Mouse (Mus musculus) gastrocnemius, postnatal 25 days (tissue): ENCODE data around the gene Nos1ap. TPM values are rescaled to one million over a fixed set of nuclear protein-coding genes. Genes with fewer than 3 reads are reported as not detected.

Experiments
- DNase-seq: peaks from one replicate; pipeline ENCODE4 v3.0.0; 2022
- long read RNA-seq, 2 experiments: library from polyadenylated mRNA; stranded (forward); transcript quantifications; one replicate each; pipeline ENCODE4 v2.0.0; 2021
- total RNA-seq, 2 experiments: library from RNA; stranded (reverse); gene quantifications; 1 replicate in 1 of 2; 2 replicates in 1 of 2; pipeline ENCODE4 v1.2.3; 2021

Nos1ap gene
- 1 to 10 TPM; 1.4 to 1.7 TPM for total RNA-seq
- long read RNA-seq, experiment 1, partial matches to known transcripts = 0 of 8 reads
- long read RNA-seq, experiment 1, other reads (novel, unspliced or antisense) = 8 of 8 reads
- long read RNA-seq, experiment 2, partial matches to known transcripts = 0 of 4 reads
- long read RNA-seq, experiment 2, other reads (novel, unspliced or antisense) = 4 of 4 reads

DNA sequence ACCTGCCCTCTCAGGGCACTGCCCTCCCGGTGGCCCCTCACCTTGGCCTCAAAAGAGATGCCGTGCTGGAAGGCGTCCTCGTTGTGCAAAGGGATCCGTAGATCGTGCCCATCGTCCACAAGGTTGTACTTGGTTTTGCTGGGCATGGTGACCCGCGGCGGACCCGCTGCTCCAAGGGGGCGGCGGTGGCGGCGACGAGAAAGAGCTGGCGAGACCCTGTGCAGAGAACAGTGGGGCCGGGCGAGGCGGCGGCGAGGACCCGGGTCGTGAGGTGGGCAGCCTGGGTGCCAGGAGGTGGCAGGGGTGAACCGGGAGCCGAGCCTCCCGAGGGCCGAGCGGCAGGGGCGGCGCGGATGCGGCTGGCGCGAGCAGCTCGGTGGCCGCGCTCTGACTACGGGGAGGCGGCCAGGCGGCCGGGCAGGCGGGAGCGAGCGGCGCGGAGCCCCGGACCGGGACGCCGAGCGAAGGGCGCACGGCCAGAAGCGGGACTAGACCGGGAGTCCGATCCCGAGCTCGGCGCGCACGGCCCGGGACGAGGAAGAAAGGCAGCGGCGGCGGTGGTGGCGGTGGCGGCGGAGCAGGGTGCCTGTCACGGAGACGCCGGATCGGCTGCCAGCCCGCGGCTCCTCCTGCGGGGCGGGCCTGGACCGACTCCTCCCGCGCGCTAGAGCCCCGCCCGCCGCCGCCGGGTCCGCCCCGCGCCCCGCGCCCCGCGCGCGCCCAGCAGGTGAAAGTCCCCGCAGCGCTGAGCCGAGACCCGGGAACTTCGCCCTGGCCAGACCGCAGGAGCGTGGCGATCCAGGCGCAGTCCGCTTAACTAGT is at the start of gene Nos1ap:
Gene Nos1ap, minus strand, starts transcription at position 643 of the 822 bp plus-strand sequence.
- peak; percentile 79 for DNase-seq

DNA sequence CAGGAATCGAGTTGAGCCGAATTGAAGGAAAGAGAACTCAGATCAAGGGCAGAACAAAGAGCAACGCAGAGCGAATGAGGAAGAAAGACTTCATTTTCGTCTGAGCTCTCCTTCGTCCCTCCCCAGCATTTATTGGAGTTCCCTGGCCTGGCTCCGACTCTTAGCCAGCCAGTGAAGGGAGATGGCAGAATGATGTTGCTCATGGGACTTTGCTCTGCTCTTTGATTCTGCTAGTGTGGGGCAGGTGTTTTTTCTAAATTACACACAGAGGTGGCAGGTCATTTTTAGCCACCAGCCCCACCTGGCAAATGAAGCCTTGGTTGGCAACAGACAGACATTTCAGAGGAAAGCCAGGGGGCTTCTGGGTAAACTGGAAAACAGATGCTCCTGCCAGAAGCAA is 49.3 kb upstream of the Nos1ap start:
- no peak for DNase-seq

DNA sequence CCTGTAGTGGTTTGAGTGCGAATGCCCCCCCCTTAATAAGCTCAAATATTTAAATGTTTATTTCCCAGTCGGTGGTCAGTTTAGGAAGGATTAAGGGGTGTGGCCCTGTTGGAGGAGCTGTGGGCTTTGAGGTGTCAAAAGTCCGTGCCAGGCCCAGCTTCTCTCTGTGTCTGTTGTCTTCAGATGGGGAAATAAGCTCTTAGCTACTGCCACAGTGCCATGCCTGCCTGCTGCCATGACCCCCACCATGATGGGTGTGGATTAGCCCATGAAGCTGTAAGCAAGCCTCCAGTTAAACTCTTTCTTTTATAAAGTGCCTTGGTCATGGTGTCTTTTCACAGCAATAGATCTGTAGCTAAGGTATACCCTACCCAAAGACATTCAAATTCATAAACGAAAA is 43.2 kb upstream of the Nos1ap start:
- DNase-seq = no peak

DNA sequence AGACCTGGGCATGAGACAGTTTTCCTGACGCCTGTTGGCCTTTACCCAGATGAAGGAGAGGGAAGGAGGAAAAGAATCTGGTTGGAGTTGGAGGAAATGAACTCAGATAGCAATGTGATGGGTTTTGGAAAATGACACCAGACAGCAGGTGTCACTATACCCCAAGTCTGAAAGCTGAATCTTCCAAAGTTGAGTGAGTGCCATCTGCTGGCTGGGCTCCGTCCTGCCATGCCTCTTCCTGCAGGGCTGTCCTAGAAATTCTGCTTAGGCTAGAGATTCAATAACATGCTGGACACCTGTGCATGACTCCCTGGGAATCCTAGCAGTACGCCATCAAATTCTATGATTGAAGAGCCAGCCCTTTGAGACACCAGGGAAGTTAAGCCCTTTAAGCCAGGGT is 42.7 kb upstream of the Nos1ap start:
- peak; percentile 61 for DNase-seq

DNA sequence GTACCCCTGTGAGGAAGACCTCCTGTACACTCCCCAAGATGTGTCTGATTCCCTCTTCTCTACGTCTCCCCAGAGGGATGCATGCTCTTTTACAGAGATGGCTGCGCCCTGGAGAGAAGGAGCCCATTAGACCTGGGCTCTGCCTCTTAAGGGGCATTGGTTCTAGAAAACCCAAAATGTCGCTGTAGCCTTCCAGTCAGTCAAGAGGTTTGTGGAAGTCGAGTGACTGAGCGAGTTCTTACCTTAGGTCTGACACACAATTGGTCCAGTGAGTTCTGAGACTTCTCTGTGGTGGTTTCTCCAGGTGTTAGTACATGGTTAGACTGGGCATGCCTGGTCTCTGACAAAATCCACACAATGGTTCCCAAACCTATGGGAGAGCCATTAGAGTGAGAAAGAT is 41.9 kb upstream of the Nos1ap start:
- DNase-seq = no peak

DNA sequence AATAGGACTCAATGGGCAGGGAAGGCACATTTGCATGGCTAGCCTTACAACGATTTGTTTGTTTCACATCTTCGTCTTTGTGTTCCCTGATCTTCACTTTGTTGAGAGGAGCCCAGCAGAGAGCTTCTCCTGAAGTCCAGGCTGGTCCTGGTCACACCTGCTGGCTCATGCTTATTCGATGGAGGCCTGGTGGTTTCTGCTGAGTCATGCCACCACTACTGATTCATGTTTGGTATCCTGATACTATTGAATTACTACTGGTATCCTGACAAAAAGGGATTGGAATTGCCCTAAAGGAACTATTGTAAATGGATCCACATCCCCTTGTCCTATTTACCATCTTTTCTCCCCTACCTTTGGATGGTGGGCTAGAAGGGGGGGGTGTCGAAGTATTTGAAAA is 40.8 kb upstream of the Nos1ap start:
- DNase-seq = no peak

DNA sequence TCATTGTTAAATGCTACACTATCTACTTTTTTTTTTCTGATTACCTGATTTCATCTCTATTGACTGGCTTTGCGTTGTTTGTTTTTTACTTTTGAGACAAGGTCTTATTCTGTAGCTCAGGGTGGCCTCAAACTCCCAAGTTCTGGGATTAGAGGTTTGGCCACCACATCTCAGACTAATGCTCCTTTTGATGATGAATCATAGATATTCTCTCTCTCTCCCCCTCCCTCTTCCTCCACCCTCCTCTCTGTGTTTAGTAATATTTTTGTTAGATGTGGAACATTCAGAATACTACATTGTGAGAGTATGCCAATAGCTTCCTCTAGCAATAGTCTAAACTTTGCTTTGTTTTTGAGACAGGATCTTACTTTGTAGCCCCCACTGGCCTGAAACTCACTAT is 33.8 kb upstream of the Nos1ap start:
- DNase-seq = no peak

DNA sequence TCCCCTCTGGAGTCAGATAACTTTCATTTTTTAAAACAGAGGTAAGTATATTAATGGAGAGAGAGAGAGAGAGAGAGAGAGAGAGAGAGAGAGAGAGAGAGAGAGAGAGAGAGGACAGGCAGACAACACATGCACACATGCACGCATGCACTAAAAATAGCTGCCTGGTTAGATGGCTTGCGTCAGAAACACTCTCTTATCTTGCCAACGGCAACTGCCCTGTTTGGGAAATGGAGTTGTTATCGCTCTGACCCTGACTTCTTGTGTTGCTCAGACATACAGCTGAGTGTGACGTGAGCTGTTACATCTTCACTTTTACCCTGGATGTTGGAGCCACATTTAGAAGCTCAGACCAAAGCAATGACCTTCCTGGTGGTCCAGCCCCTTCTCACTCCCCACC is 33.3 kb upstream of the Nos1ap start:
- DNase-seq = no peak

DNA sequence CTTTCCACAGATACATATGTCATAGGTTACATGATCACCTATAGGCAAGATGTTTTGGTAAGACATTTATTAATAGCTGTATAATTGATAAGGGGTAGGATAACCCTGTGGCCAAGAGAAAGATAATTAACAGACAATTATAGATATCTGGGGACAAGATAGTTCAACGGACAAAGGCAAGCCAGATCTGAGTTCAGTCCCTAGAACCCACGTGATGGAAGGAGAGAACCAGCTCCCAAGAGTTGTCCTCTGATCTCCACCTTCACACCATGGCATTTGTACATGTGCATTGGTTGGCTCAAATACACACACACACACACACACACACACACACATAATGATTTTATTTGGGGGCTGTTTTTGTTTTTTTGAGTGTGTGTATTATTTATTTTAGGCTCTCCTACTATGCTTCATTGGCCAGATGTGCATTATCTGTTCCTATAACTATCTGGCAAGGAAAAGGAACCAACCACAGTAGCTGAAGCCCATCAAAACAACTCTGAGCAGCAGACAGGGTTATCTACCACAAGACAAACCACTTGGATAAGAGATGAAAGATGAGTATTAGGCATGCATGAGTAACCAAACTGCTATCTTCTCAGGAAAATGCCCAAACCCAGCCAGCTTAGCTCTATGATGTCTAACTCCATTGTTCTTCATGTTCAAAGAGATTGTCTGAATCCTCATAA is 30.2 kb upstream of the Nos1ap start:
- no peak for DNase-seq

DNA sequence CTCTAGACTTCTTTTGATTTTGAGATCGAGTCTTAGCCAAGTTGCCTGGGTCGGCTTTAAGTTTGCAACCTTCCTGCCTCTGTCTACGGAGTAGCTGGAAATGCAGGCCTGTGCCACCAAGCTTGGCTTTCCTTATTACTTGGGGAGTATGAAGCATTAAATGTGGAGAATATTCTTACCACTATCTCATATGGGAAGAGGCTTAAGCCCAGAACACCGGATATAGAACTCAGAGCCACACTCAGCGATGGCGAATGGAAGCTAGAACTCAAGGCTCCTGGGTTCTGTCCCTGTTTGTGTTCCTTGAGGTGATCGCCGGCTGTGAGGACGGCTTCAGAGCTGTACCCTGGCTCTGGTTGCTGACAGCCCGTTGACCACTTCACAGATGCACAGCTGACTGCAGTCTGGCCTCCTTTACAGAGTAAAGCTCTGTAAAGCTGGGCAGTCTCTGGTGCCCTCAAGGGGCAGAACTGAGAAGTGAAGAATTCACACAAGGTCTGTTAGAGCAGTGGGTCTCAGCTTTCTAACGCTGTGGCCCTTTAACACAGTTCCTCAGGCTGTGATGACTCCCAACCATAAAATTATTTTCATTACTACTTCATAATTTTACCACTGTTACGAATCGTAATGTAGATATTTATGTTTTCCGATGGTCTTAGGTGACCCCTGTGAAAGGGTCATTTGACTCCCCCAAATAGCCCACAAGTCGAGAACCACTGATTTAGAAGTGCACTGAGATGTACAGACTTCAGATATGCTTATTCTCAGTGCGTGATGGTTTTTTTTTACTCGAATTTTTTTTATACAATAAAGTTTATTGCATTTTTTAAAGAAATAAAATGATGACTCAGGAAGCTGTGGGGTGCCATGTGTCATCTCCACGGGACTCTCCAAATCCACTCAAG is 23.6 kb upstream of the Nos1ap start:
- DNase-seq = peak; percentile 20

DNA sequence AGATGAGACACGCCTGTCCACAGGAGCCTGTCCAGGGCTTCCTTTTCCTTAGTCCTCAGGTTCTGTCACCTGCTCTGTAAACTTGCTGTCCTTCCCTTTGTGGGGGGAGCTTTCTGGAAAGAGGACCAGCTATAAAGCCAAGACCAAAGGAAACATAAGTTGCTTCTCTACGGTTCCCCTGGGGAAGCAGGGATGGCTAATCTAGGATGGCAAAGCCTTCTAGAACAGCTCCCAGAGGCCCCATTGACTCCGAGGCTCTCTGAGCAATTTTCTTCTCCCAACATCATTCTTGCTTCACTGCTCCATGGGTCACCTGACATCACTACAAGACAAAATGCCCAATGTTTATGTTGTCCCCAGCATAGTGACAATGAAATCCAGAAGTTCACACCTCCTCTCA is 22.0 kb upstream of the Nos1ap start:
- DNase-seq = no peak

DNA sequence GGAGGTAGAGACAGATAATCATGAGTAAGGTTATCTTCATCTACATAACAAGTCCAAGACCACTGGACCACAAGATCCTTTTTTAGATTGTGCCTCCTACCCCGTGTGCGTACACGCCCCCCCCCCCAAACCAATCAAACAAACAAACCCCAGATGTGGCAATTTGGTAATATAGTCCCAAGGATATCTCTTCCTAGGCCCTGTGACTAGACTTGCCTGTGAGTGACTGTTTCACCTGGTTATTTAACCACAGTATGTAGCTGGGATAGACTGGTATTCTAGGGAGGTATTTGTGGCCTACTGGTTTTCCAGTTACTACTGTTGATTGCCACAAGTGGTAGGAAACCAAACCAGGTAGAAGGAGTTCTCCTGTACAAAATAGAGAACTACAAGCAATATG is 21.0 kb upstream of the Nos1ap start:
- DNase-seq = no peak

DNA sequence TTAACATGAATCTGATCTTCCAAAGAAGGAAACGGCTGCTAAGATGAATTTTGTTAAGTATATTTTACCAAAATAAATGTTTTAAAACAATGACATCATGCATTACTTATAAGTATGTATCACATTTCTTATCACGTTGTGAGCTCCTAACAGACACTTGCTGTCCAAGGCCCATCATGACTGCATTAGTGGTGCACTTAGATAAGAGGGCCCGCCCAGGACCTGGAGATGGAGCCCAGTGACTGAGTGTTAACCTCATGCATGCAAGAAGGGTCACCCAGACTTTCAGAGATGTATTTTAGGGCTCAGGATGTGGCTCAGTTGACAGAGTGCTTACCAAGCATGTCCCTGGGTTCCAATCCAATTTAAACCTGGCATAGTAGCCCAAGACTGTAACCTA is 20.6 kb upstream of the Nos1ap start:
- DNase-seq = no peak

DNA sequence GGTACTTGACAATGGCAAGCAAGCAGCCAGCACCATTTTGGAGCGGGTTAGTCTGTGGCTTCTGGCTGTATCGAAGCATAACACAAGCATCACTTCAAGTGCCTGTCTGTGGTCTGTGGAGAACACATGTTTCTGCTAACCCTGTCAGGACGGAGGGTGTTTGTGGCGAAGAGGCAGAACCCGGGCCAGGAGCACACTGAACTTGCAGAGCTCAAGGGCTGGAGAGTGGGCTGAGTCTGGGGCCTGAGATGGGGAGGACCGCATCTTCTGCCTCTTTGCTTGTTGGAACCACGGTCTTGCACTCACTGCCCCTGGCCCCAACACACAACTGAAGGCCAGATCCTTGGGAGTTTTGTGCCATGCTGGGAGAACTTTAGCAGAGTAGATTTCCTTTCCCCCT is 20.2 kb upstream of the Nos1ap start:
- no peak for DNase-seq

DNA sequence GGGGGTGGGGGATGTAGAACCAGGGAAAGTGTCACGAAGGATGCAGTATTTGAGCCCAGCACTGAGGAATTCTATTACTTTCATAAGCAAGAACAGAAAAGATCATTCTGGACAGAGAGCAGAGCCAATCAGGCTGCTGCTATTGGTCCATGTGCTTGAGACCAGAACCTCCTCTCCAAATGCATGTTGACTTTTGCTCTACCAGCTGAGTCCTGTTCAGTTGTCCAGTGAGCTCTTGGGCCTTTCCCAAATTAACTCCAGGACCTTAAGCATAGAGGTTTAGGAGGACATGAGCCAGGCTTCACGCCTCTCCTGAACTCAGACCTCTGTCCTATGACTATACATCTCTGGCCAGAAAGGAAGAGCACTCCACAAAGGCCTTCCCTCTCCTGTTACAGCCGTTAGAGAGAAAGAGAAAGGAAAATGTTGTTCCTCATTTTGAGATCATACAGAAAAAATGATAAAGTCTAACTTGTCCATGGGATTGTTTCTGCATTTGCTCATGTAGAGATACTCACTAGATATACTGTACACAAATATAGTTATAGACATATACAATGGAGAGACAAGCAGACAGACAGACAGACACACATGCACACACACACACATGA is 18.9 kb upstream of the Nos1ap start:
- no peak for DNase-seq

DNA sequence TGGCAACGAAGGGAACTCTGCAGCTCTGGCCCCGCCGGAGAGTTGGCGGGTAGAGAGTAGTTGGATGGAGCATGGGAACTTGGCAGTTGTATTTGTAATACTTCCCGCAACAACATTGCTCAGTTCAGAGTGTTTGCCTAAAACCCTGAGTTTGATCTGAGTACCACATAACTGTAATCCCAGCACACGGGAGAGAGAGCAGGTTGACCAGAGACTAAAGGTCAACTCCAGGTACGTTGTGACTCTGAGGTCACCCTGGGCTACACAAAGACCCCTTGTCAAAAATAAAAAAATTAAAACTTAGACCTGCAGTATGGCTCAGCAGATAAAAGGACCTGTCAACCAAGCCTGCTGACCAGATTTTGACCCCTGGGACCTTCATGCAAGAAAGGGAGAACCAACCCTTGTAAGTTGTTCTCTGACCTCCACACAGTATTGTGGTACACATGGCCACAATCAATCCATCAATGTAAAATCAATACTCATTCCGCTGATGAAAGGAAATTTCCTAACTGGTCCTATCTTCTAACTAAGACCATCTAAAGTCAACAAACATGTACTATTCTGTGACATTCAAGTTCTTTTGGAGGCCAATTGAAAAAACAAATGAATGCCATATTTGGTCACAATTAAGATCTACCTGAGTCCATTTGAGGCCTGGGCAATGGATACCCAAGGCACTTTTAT is 17.7 kb upstream of the Nos1ap start:
- no peak for DNase-seq

DNA sequence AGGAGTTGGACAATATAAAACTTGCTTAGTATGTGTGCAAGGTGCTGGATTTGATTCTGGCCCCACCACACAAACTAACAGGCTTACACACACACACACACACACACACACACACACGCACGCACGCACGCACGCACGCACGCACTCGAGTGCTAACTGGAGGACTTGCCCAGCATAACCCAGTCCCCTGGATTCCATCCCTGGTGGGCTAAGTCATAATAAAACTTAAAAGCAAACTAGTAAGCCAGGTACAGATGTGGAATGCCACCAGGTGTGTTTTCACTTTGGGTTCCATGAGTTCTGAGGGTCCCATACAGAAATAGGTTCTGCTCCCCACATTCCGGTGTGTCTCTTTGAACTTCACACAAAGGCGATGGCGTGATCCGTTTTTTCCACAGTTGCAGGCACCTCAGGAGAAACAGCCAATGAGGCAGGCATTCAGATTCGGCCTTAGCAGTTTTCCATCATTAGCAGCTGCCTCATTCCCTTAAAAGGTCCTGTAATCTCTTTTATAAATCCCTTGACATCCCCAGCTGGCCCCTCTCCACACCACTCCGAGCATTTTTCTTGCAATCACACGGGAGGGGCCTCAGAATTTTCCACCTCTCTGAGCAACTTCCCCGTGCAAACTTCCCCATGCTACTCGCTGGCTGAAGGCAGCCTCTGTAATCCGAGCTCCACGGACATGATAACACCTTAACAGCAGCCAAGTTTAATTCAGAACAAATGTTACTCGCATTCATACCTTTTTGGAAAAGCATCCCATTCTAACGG is 15.8 kb upstream of the Nos1ap start:
- DNase-seq = no peak

DNA sequence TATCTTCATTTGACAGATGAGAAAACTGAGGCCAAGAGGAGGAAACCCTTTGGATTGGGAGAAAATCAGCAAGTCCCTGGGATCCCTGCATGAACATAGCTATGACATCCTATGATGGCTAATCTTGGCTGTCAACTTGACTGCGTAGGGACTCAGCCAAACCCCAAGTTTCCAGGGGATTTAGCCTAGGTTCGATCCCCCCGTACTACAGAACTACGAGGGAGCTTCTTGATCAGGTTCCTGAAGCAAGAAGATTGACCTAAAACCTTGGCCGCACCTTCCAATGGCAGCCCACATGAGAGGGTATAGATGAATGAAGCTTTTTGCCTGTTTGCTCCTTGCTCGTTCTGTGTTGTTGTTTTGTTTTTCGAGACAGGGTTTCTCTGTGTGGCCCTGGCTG is 4.9 kb upstream of the Nos1ap start:
- no peak for DNase-seq

DNA sequence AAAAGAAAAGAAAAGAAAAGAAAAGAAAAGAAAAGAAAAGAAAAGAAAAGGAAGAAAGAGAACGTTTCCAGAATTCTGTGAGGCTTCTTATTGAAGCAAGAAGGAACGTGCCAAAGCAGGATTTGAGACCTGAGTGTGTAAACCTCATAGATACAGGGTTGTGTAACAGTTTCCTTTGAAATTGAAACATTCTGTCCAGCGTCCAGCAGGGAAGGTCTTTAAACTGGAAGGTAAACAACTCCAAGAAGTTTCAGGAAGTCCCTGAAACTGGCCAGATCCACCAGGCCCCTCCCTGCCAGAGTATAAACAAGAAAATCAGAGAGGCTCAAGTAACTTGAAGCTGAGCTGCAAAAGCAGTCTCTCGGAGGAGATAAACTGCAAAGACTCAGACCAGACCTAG is 870 bp upstream of the Nos1ap start:
- DNase-seq = no peak

DNA sequence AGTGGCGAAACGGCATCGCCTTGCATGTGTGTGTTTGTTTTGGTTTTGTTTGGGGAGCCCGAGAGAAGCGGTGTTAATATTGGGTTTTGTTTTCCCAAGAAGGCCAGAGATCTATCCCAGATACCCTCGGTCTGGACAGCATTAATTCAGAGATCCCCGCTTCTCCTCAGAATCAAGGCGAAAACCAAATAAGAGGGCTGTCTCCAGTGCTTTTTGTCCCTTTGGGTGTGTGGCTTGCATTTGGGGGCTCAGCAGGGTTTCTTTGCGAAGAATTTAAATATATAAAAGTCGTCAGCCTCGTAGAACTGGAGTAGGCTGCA is 340 bp upstream of the Nos1ap start:
- DNase-seq = no peak

DNA sequence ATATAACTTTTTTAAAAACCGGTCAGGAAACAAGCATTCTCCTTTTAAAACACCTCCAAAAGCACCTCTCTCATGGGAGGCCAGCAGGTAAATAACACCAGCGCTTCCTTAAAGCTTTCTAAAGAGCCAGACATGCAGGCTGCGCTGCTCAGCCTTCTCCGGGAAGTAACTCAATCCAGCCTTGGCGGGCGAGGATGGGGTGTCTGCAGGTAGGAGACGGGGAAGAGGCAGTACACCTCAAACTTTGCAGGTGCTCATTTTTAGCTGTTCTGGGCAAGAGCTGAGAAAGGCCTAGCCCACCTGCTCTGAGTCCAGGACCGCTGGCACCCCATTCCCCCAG is 812 bp downstream of the Nos1ap start:
- DNase-seq = no peak
